In genomic region chr10:26322344-26323051, GRCm38 (mm10) we compare ENCODE assay signal across 12 mouse cellular contexts. TPM values are rescaled to one million over a fixed set of nuclear protein-coding genes. Genes with fewer than 3 reads are reported as not detected.
DNase-seq lines count a peak whose midpoint lies in the region; ATAC-seq and TF ChIP-seq lines count a peak whose summit lies in the region.
"Had no signal": no experiment of that assay in that cellular context is flagged by ENCODE, and none has a peak within 500 bp of the region (broad histone marks: within the 10 kb centered on the region; RNA-seq: fewer than 3 reads in every experiment).

No protein-coding gene starts in this region.

- H3K4me1 ChIP-seq in small intestine, adult 2 months (ENCODE audit: control insufficient read depth, insufficient read depth, insufficient read length, low read length), result peaks cover 3% of the 10 kb centered on the region; the same call in 1 of the 2 replicates
- peaks cover 4% of the 10 kb centered on the region for H3K4me1 ChIP-seq in midbrain, embryonic 13.5 days (replicated peaks)
- H3K4me1 ChIP-seq: heart, embryonic 15.5 days had no signal

- no peaks in the 10 kb centered on the region for H3K9me3 ChIP-seq in midbrain, embryonic 13.5 days
- H3K9me3 ChIP-seq: heart, embryonic 15.5 days had no signal

- no peak overlapping the region for H3K4me3 ChIP-seq in small intestine, adult 2 months (ENCODE audit: low read depth, low read length)
- H3K4me3 ChIP-seq in midbrain, embryonic 13.5 days (replicated peaks), result no peak overlapping the region
- H3K4me3 ChIP-seq: erythroblast, embryonic 14.5 days; gastrocnemius, adult 2 months; heart, embryonic 15.5 days had no signal

- ATAC-seq in midbrain, embryonic 13.5 days, result no peak

- H3K36me3 ChIP-seq in small intestine, adult 2 months (ENCODE audit: control insufficient read depth, insufficient read depth, low read length), result 0 out of 2 replicates have a peak, but pooled peaks cover 6% of the 10 kb centered on the region
- H3K36me3 ChIP-seq in midbrain, embryonic 13.5 days, result peaks cover 49% of the 10 kb centered on the region

- H3K4me2 ChIP-seq in midbrain, embryonic 13.5 days (replicated peaks), result no peak overlapping the region
- H3K4me2 ChIP-seq: heart, embryonic 15.5 days had no signal

- no peak for TF ChIP-seq CTCF in small intestine, adult 2 months (IDR thresholded peaks at IDR 0.05; ENCODE audit: extremely low read depth, insufficient read length, insufficient replicate concordance, low read depth, low read length)

- TF ChIP-seq POLR2A in small intestine, adult 2 months (IDR thresholded peaks at IDR 0.05; ENCODE audit: low read depth, low read length), result no peak

- H3K9ac ChIP-seq in midbrain, embryonic 13.5 days (replicated peaks), result no peak overlapping the region
- H3K9ac ChIP-seq: heart, embryonic 15.5 days had no signal

- 73% methylated on average over 7 of the region's 7 CpGs for WGBS in small intestine, adult 2 months
- 83% methylated on average over 7 of the region's 7 CpGs for WGBS in midbrain, embryonic 13.5 days

- no peaks in the 10 kb centered on the region for H3K27me3 ChIP-seq in small intestine, adult 2 months (ENCODE audit: control insufficient read depth, insufficient read depth, low read length)
- H3K27me3 ChIP-seq in midbrain, embryonic 13.5 days, result no peaks in the 10 kb centered on the region
- H3K27me3 ChIP-seq: heart, embryonic 15.5 days had no signal

- H3K27ac ChIP-seq in small intestine, adult 2 months (ENCODE audit: insufficient read depth, low read depth, low read length), result 0 out of 2 replicates have a peak overlapping the region, but pooled peaks have one; percentile 9
- no peak overlapping the region for H3K27ac ChIP-seq in midbrain, embryonic 13.5 days
- H3K27ac ChIP-seq: gastrocnemius, adult 2 months; heart, embryonic 15.5 days had no signal

- DNase-seq in A20 (ENCODE audit: low read depth, low spot score), result peak; percentile 56
- peak; percentile 35 for DNase-seq in CD4-positive helper T cell, adult 2 months (ENCODE audit: low read depth, low spot score)
- DNase-seq in ZHBTc4 (ENCODE audit: low read depth, low spot score), result peak; percentile 53
- no peak for DNase-seq in c-Kit-positive CD71-positive TER-119-positive erythroid progenitor cells, embryonic 14.5 days (ENCODE audit: low spot score)
- DNase-seq in kidney, adult 18-20 months, result no peak
- DNase-seq: cerebellum, postnatal 36 days; gastrocnemius, adult 2 months; kidney, adult 2 months had no signal

RNA-seq across cellular contexts. Expression of gene L3mbtl3, which starts 53.3 kb away (rescaled TPM):
- polyA plus RNA-seq in small intestine, adult 2 months (2012; rRNA removed), result 2.8 and 3.5 TPM in 2 replicates
- polyA plus RNA-seq in midbrain, embryonic 13.5 days (2015; fragmentation: Nextera tagmentation; extraction: Ambion mirVana), result 25.5 and 27.9 TPM in 2 replicates

Comparison
In these comparisons a context has a peak if more than half of its experiments do, and no peak if none do; other contexts are left out.
1. DNase-seq: peak in A20 (single experiment), CD4-positive helper T cell, adult 2 months (single experiment) and ZHBTc4 (single experiment); none in c-Kit-positive CD71-positive TER-119-positive erythroid progenitor cells, embryonic 14.5 days (single experiment) and kidney, adult 18-20 months (single experiment).